ENCODE assay signal across 8 mouse cellular contexts in the genomic region with DNA sequence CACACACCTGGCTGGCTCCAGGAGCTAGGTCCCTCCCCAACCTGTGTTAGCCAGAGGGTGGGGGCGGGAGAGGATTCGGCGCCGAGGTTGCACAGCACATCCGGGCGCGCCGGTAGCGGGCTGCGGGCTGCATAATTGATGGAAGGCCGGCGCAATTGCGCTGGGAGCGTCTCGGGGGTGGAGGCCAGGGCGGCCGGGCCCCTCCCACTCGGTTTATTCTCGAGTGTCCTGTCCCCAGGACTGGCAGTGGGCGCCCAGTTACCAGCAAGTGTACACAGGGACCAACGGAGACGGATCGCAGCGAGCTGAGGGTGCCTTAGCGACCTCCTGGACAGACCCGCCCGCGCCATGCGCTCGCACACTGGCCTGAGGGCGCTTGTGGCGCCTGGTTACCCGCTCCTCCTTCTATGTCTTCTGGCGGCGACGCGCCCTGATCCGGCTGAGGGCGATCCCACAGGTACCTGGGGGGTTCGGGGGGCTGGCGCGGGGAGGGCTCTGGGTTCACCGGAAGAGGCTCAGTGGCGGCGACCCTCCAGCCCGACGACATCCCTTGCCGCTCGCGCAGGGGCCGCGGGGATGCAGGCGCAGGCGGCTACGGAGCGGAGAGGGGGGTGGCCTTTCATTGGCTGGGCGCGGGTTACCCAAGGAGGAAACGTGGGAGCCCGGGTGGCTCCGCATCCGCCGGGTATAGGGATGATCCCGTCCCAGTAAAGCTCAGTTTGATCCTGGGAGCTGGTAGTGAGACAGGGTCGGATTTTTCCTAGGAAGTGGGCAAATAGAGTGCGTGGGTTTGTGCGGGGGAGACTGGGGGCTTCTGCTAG. TPM values are rescaled to one million over a fixed set of nuclear protein-coding genes. Genes with fewer than 3 reads are reported as not detected.
A peak's percentile ranks its signal among the peaks of the same experiment; 100 is the strongest.
DNase-seq lines count a peak whose midpoint lies in the region; ATAC-seq and TF ChIP-seq lines count a peak whose summit lies in the region.

A gene (minus strand): TSS at position 575 of the 821 bp plus-strand sequence.

- ATAC-seq in forebrain, embryonic 11.5 days (replicated peaks; ENCODE audit: low FRiP score) = peak; percentile 88
- peak; percentile 71; the same call in 1 of the 2 replicates for ATAC-seq in lung, embryonic 15.5 days (ENCODE audit: borderline replicate concordance, extremely low read depth, low FRiP score, low TSS enrichment)
- peak; percentile 92 for ATAC-seq in neural tube, embryonic 15.5 days (ENCODE audit: low FRiP score)

- peaks cover 5 to 15% of the 10 kb centered on the region in 2 experiments; a peak in 3 of 4 replicates for H3K4me1 ChIP-seq in ES-E14 (ENCODE audit: control insufficient read depth in 2 of 2, insufficient read depth in 2 of 2, low read length in 2 of 2, poor library complexity in 1 of 2)
- 0 out of 2 replicates have a peak, but pooled peaks cover 4% of the 10 kb centered on the region for H3K4me1 ChIP-seq in brown adipose tissue, adult 24 weeks (ENCODE audit: control insufficient read depth, insufficient read depth, insufficient read length, low read length)
- H3K4me1 ChIP-seq in forebrain, embryonic 11.5 days (replicated peaks; ENCODE audit: control insufficient read depth, insufficient read depth, low read length) = 0 out of 2 replicates have a peak, but pooled peaks cover 3% of the 10 kb centered on the region
- peaks cover 10% of the 10 kb centered on the region for H3K4me1 ChIP-seq in lung, embryonic 15.5 days
- H3K4me1 ChIP-seq in neural tube, embryonic 15.5 days = peaks cover 24% of the 10 kb centered on the region

- peak; percentile 40 for DNase-seq in ES-E14 (ENCODE audit: low read depth, low spot score)
- DNase-seq in forebrain, embryonic 11.5 days (ENCODE audit: low spot score) = peak; percentile 88
- DNase-seq in heart, postnatal 4 days = peak; percentile 15
- peak; percentile 55 to 58 for DNase-seq in layer of hippocampus, postnatal 10 days (ENCODE audit: low spot score in 2 of 2)
- DNase-seq in thymus, postnatal 0 days (ENCODE audit: low spot score) = peak; percentile 85

- H3K4me3 ChIP-seq in ES-E14 (ENCODE audit: insufficient read depth in 1 of 2, low read depth in 1 of 2, low read length in 2 of 2, poor library complexity in 1 of 2, severe bottlenecking in 1 of 2) = peak within 1 kb of the TSS; percentile 89 to 93
- peak within 1 kb of the TSS; percentile 59 for H3K4me3 ChIP-seq in brown adipose tissue, adult 24 weeks (ENCODE audit: insufficient read depth, low read depth, low read length)
- peak within 1 kb of the TSS; percentile 71 for H3K4me3 ChIP-seq in forebrain, embryonic 11.5 days (ENCODE audit: low read depth, low read length)
- H3K4me3 ChIP-seq in lung, embryonic 15.5 days = peak within 1 kb of the TSS; percentile 50
- H3K4me3 ChIP-seq in neural tube, embryonic 15.5 days (replicated peaks) = peak within 1 kb of the TSS; percentile 81

- H3K27me3 ChIP-seq in forebrain, embryonic 11.5 days (ENCODE audit: control insufficient read depth, insufficient read depth, low read length) = no peaks in the 10 kb centered on the region
- H3K27me3 ChIP-seq in lung, embryonic 15.5 days = peaks cover 28% of the 10 kb centered on the region
- no peaks in the 10 kb centered on the region for H3K27me3 ChIP-seq in neural tube, embryonic 15.5 days (replicated peaks)

- H3K36me3 ChIP-seq in ES-E14 (ENCODE audit: control insufficient read depth, insufficient read depth, low read length, poor library complexity, severe bottlenecking) = peaks cover 9% of the 10 kb centered on the region; the same call in 1 of the 2 replicates
- H3K36me3 ChIP-seq in forebrain, embryonic 11.5 days (ENCODE audit: control insufficient read depth, insufficient read depth, low read length) = no peaks in the 10 kb centered on the region
- no peaks in the 10 kb centered on the region for H3K36me3 ChIP-seq in lung, embryonic 15.5 days
- H3K36me3 ChIP-seq in neural tube, embryonic 15.5 days = no peaks in the 10 kb centered on the region

- H3K4me2 ChIP-seq in forebrain, embryonic 11.5 days (ENCODE audit: low read depth, low read length, severe bottlenecking) = peak within 1 kb of the TSS; percentile 74
- peak within 1 kb of the TSS; percentile 95 for H3K4me2 ChIP-seq in lung, embryonic 15.5 days
- peak within 1 kb of the TSS; percentile 83 for H3K4me2 ChIP-seq in neural tube, embryonic 15.5 days

- H3K9ac ChIP-seq in ES-E14 (ENCODE audit: insufficient read depth, low read depth, low read length, poor library complexity, severe bottlenecking) = peak within 1 kb of the TSS; percentile 88
- H3K9ac ChIP-seq in forebrain, embryonic 11.5 days (ENCODE audit: low read length) = peak within 1 kb of the TSS; percentile 90
- peak within 1 kb of the TSS; percentile 33 for H3K9ac ChIP-seq in lung, embryonic 15.5 days
- peak within 1 kb of the TSS; percentile 80 for H3K9ac ChIP-seq in neural tube, embryonic 15.5 days (replicated peaks)

- WGBS in forebrain, embryonic 11.5 days = under 1% methylated on average over 66 of the region's 67 CpGs
- WGBS in lung, embryonic 15.5 days = under 1% methylated on average over 66 of the region's 67 CpGs
- WGBS in neural tube, embryonic 15.5 days = under 1% methylated on average over 67 of the region's 67 CpGs

- H3K27ac ChIP-seq in ES-E14 (ENCODE audit: insufficient read depth, low read depth, low read length, poor library complexity, severe bottlenecking) = peak within 1 kb of the TSS; percentile 93
- peak within 1 kb of the TSS; percentile 27; the same call in 1 of the 2 replicates for H3K27ac ChIP-seq in brown adipose tissue, adult 24 weeks (replicated peaks; ENCODE audit: low read depth, low read length)
- peak within 1 kb of the TSS; percentile 72 for H3K27ac ChIP-seq in forebrain, embryonic 11.5 days (ENCODE audit: low read depth, low read length)
- H3K27ac ChIP-seq in lung, embryonic 15.5 days = no peak within 1 kb of the TSS
- H3K27ac ChIP-seq in neural tube, embryonic 15.5 days (replicated peaks) = peak within 1 kb of the TSS; percentile 81

- in situ Hi-C loops in ES-E14 (cut with MboI; ENCODE audit: low sequenced_read_pairs in 2 of 2, unreplicated experiment in 2 of 2) = no loop called here

- no peaks in the 10 kb centered on the region for H3K9me3 ChIP-seq in ES-E14 (ENCODE audit: control insufficient read depth, insufficient read depth, low read depth, low read length)
- no peaks in the 10 kb centered on the region for H3K9me3 ChIP-seq in forebrain, embryonic 11.5 days (ENCODE audit: control insufficient read depth, low read length)
- no peaks in the 10 kb centered on the region for H3K9me3 ChIP-seq in lung, embryonic 15.5 days
- no peaks in the 10 kb centered on the region for H3K9me3 ChIP-seq in neural tube, embryonic 15.5 days (replicated peaks)

TF ChIP-seq in ES-E14, 5 proteins besides CTCF, POLR2A, EP300 and RAD21:
- TF ChIP-seq ZC3H11A (IDR thresholded peaks at IDR 0.05; ENCODE audit: borderline replicate concordance, low read depth, low read length) = no peak
- no peak for TF ChIP-seq CHD2 (IDR thresholded peaks at IDR 0.05; ENCODE audit: low read depth, low read length)

RNA-seq across cellular contexts. Expression of the gene that starts here (rescaled TPM):
- 1.3 and 5.5 TPM in 2 replicates for total RNA-seq in ES-E14 (2012; rRNA removed)
- not detected in 2 replicates for polyA plus RNA-seq in brown adipose tissue, adult 24 weeks (2012; ENCODE audit: insufficient read depth, insufficient read length, missing spikeins)
- polyA plus RNA-seq in forebrain, embryonic 11.5 days (2014; fragmentation: Nextera tagmentation; extraction: Ambion mirVana) = 0.45 and 0.95 TPM in 2 replicates
- not detected for total RNA-seq in heart, postnatal 4 days (2021)
- 1 to 10 TPM in 1 of 2 experiments, under 1 TPM in 1; 0.78 to 1.4 TPM for total RNA-seq in layer of hippocampus, postnatal 10 days (2021)
- not detected in 2 replicates for polyA plus RNA-seq in lung, embryonic 15.5 days (2015; fragmentation: Nextera tagmentation; extraction: Ambion mirVana)
- 0.47 and 0.50 TPM in 2 replicates for polyA plus RNA-seq in neural tube, embryonic 15.5 days (2015; fragmentation: Nextera tagmentation; extraction: Ambion mirVana)
- 0.74 and 0.90 TPM in 2 replicates for polyA plus RNA-seq in thymus, postnatal 0 days (2015; fragmentation: Nextera tagmentation; extraction: Ambion mirVana)

Comparison
In these comparisons a context has a peak if more than half of its experiments do, and no peak if none do; other contexts are left out.
1. Peak in DNase-seq, ATAC-seq, H3K4me3 ChIP-seq, H3K27ac ChIP-seq, H3K9ac ChIP-seq and H3K4me2 ChIP-seq in forebrain, embryonic 11.5 days; RNA of the gene not detected or under 1 TPM.
2. Peak in DNase-seq in heart, postnatal 4 days; RNA of the gene not detected or under 1 TPM.
3. Peak in ATAC-seq, H3K4me3 ChIP-seq, H3K9ac ChIP-seq and H3K4me2 ChIP-seq in lung, embryonic 15.5 days; RNA of the gene not detected or under 1 TPM.
4. Peak in ATAC-seq, H3K4me3 ChIP-seq, H3K27ac ChIP-seq, H3K9ac ChIP-seq and H3K4me2 ChIP-seq in neural tube, embryonic 15.5 days; RNA of the gene not detected or under 1 TPM.
5. Peak in DNase-seq in thymus, postnatal 0 days; RNA of the gene not detected or under 1 TPM.
6. DNase-seq: peak in every context shown above with its lines; median percentile 88 in forebrain, embryonic 11.5 days; 85 in thymus, postnatal 0 days; 56 in layer of hippocampus, postnatal 10 days; 40 in ES-E14; 15 in heart, postnatal 4 days.
7. H3K9ac ChIP-seq: peak in every context shown above with its lines; median percentile 90 in forebrain, embryonic 11.5 days; 88 in ES-E14; 80 in neural tube, embryonic 15.5 days; 33 in lung, embryonic 15.5 days.